Mouse (Mus musculus): ENCODE measurements around the gene Cdca3.

GRCm38 (mm10) chr6:124820891-124821290 is 8.5 kb upstream of the Cdca3 start:
- TF ChIP-seq CTCF (IDR thresholded peaks at IDR 0.05; ENCODE audit: control insufficient read depth, insufficient read depth, low read length) (no peak), POLR2A (IDR thresholded peaks at IDR 0.05; ENCODE audit: borderline replicate concordance, control insufficient read depth, low read depth, low read length) (no peak)
